Mouse (Mus musculus) gastrocnemius, postnatal 14 days (tissue): ENCODE measurements around the gene Mdga1. TPM values are rescaled to one million over a fixed set of nuclear protein-coding genes. Genes with fewer than 3 reads are reported as not detected.

Source experiments
- DNase-seq: peaks from one replicate; pipeline ENCODE4 v3.0.0; 2021; ENCODE audit warnings: mixed read lengths
- intact Hi-C: fragments of 180-260 bp; cut with DNase I; formaldehyde crosslinking; loops from one replicate; pipeline ENCODE4 v1.15.1; 2025; ENCODE audit warnings: low total_unique reads
- long read RNA-seq, 2 experiments: library from polyadenylated mRNA; stranded (forward); transcript quantifications; one replicate each; pipeline ENCODE4 v2.0.0; 2021
- total RNA-seq, 2 experiments: library from RNA; stranded (reverse); gene quantifications; 2 replicates each; pipeline ENCODE4 v1.2.3; 2021

The Mdga1 gene
- total RNA-seq, result 10 to 100 TPM; 50.6 to 51.2 TPM
- long read RNA-seq, experiment 1, full-length matches to known transcripts, result 22 of 38 reads
- long read RNA-seq, experiment 1, partial matches to known transcripts, result 5 of 38 reads
- long read RNA-seq, experiment 1, other reads (novel, unspliced or antisense), result 11 of 38 reads
- long read RNA-seq, experiment 2, full-length matches to known transcripts, result 25 of 42 reads
- long read RNA-seq, experiment 2, partial matches to known transcripts, result 5 of 42 reads
- long read RNA-seq, experiment 2, other reads (novel, unspliced or antisense), result 12 of 42 reads

GRCm38 (mm10) chr17:29970037-29970555, at the start of gene Mdga1:
Gene Mdga1 (minus strand): TSS chr17:29970087.
- intact Hi-C loops, result loop anchor here (5.0 kb wide), 1 partner anchor 487 kb away; no protein-coding TSS in a partner anchor

GRCm38 (mm10) chr17:30018927-30019610, 49.2 kb upstream of the Mdga1 start:
- intact Hi-C loops, result no loop called here
- no peak for DNase-seq

More at GRCm38 (mm10) chr17:29970037-29970555, at the start of gene Mdga1:
- DNase-seq, result no peak

GRCm38 (mm10) chr17:30014660-30015059, 44.8 kb upstream of the Mdga1 start:
- intact Hi-C loops, result no loop called here
- no peak for DNase-seq

- peak; percentile 20 for DNase-seq
- intact Hi-C loops, result no loop called here
Observed at GRCm38 (mm10) chr17:30008392-30008791, 38.5 kb upstream of the Mdga1 start.

GRCm38 (mm10) chr17:30007883-30008282, 38.0 kb upstream of the Mdga1 start:
- intact Hi-C loops, result no loop called here
- DNase-seq, result no peak

- DNase-seq, result no peak
- intact Hi-C loops, result no loop called here
Observed at GRCm38 (mm10) chr17:30006877-30007276, 37.0 kb upstream of the Mdga1 start.

GRCm38 (mm10) chr17:30005451-30005941, 35.6 kb upstream of the Mdga1 start:
- DNase-seq, result peak; percentile 50
- intact Hi-C loops, result no loop called here

- DNase-seq, result no peak
- intact Hi-C loops, result no loop called here
Observed at GRCm38 (mm10) chr17:30005103-30005443, 35.2 kb upstream of the Mdga1 start.

- DNase-seq, result peak; percentile 96
- intact Hi-C loops, result no loop called here
Observed at GRCm38 (mm10) chr17:30004203-30005102, 34.6 kb upstream of the Mdga1 start, which contains the start of gene Zfand3. Gene Zfand3 (plus strand): TSS chr17:30004733.

- no peak for DNase-seq
- intact Hi-C loops, result no loop called here
Observed at GRCm38 (mm10) chr17:29998566-29999295, 28.8 kb upstream of the Mdga1 start.

GRCm38 (mm10) chr17:29997726-29998125, 27.8 kb upstream of the Mdga1 start:
- no peak for DNase-seq
- intact Hi-C loops, result no loop called here

GRCm38 (mm10) chr17:29995986-29996385, 26.1 kb upstream of the Mdga1 start:
- DNase-seq, result no peak
- intact Hi-C loops, result no loop called here

- intact Hi-C loops, result no loop called here
- no peak for DNase-seq
Observed at GRCm38 (mm10) chr17:29994459-29994858, 24.6 kb upstream of the Mdga1 start.

GRCm38 (mm10) chr17:29994011-29994410, 24.1 kb upstream of the Mdga1 start:
- intact Hi-C loops, result no loop called here
- no peak for DNase-seq

GRCm38 (mm10) chr17:29993488-29993887, 23.6 kb upstream of the Mdga1 start:
- DNase-seq, result no peak

GRCm38 (mm10) chr17:29990845-29991244, 21.0 kb upstream of the Mdga1 start:
- intact Hi-C loops, result no loop called here
- no peak for DNase-seq

More at GRCm38 (mm10) chr17:29993488-29993887, 23.6 kb upstream of the Mdga1 start:
- intact Hi-C loops, result no loop called here

GRCm38 (mm10) chr17:29990136-29990535, 20.2 kb upstream of the Mdga1 start:
- intact Hi-C loops, result no loop called here

GRCm38 (mm10) chr17:29989653-29990052, 19.8 kb upstream of the Mdga1 start:
- intact Hi-C loops, result no loop called here
- no peak for DNase-seq

More at GRCm38 (mm10) chr17:29990136-29990535, 20.2 kb upstream of the Mdga1 start:
- no peak for DNase-seq

- no peak for DNase-seq
- intact Hi-C loops, result no loop called here
Observed at GRCm38 (mm10) chr17:29988141-29988540, 18.3 kb upstream of the Mdga1 start.
